Mouse (Mus musculus) lung, postnatal 0 days (tissue): ENCODE data around the gene Fstl5.

Experiments
- CTCF ChIP-seq: IDR thresholded peaks from 2 replicates; pipeline ENCODE4 v1.5.1; 2016; ENCODE audit warnings: antibody characterized with exemption, mild to moderate bottlenecking
- EP300 ChIP-seq: IDR thresholded peaks from 2 replicates; pipeline ENCODE4 v1.6.1; 2016; ENCODE audit warnings: antibody characterized with exemption, mild to moderate bottlenecking, control low read depth

- no peak for TF ChIP-seq EP300
- TF ChIP-seq CTCF: no peak
Observed at GRCm38 (mm10) chr3:76140445-76140844, 66.4 kb downstream of the Fstl5 start.
